Mouse (Mus musculus): ENCODE measurements around the gene Sfswap.
"Not testable (repeated sequence)": the region's sequence is repeated elsewhere in the genome, so short reads cannot be mapped to it uniquely, and the experiment has no call there.

Sfswap gene

GRCm38 (mm10) chr5:129586016-129586415 lies 85.0 kb downstream of the Sfswap start:
- DNase-seq (ENCODE audit: low read depth, low spot score), result peak; percentile 90

- no peak for DNase-seq (ENCODE audit: low read depth, low spot score)
Observed at GRCm38 (mm10) chr5:129586471-129586870, 85.5 kb downstream of the Sfswap start.

GRCm38 (mm10) chr5:129590915-129591314 lies 89.9 kb downstream of the Sfswap start:
- DNase-seq (ENCODE audit: low read depth, low spot score), result no peak

- DNase-seq (ENCODE audit: low read depth, low spot score), result peak; percentile 91
Observed at GRCm38 (mm10) chr5:129594116-129595114, 93.4 kb downstream of the Sfswap start.

GRCm38 (mm10) chr5:129602071-129602487 lies 101.1 kb downstream of the Sfswap start:
- peak; percentile 26 for DNase-seq (ENCODE audit: low read depth, low spot score)

- DNase-seq (ENCODE audit: low read depth, low spot score), result no peak
Observed at GRCm38 (mm10) chr5:129607476-129607875, 106.5 kb downstream of the Sfswap start.

- peak; percentile 73 for DNase-seq (ENCODE audit: low read depth, low spot score)
Observed at GRCm38 (mm10) chr5:129611060-129611459, 110.0 kb downstream of the Sfswap start.

- not testable (repeated sequence) for DNase-seq (ENCODE audit: low read depth, low spot score)
Observed at GRCm38 (mm10) chr5:129620600-129620999, 119.6 kb downstream of the Sfswap start.

Data from CD4-positive, CD25-positive, alpha-beta regulatory T cell, adult 2 months (primary cell).